Mouse (Mus musculus) thymus, postnatal 4 days (tissue): ENCODE data around the gene Alpl.

ENCODE experiments used
- DNase-seq: peaks from one replicate; pipeline ENCODE4 v3.0.0; 2021

The Alpl gene

GRCm38 (mm10) chr4:137795611-137796557 is at the start of gene Alpl:
TSS of gene Alpl (minus strand) at chr4:137796384.
- peak; percentile 86 for DNase-seq

- peak; percentile 91 for DNase-seq
Measured at GRCm38 (mm10) chr4:137844656-137845055, 48.5 kb upstream of the Alpl start.

- DNase-seq: no peak
Measured at GRCm38 (mm10) chr4:137839452-137839851, 43.3 kb upstream of the Alpl start.

GRCm38 (mm10) chr4:137838791-137839190 is 42.6 kb upstream of the Alpl start:
- no peak for DNase-seq

- DNase-seq: no peak
Measured at GRCm38 (mm10) chr4:137837792-137838191, 41.6 kb upstream of the Alpl start.

GRCm38 (mm10) chr4:137836741-137837140 is 40.6 kb upstream of the Alpl start:
- DNase-seq: no peak

GRCm38 (mm10) chr4:137835624-137836337 is 39.6 kb upstream of the Alpl start:
- DNase-seq: peak; percentile 79

- no peak for DNase-seq
Measured at GRCm38 (mm10) chr4:137831598-137831997, 35.4 kb upstream of the Alpl start.

GRCm38 (mm10) chr4:137830380-137830779 is 34.2 kb upstream of the Alpl start:
- DNase-seq: no peak

- DNase-seq: no peak
Measured at GRCm38 (mm10) chr4:137824881-137825280, 28.7 kb upstream of the Alpl start.

GRCm38 (mm10) chr4:137823542-137823941 is 27.4 kb upstream of the Alpl start:
- no peak for DNase-seq

- DNase-seq: no peak
Measured at GRCm38 (mm10) chr4:137822537-137822936, 26.4 kb upstream of the Alpl start.

- DNase-seq: no peak
Measured at GRCm38 (mm10) chr4:137820721-137821120, 24.5 kb upstream of the Alpl start.

GRCm38 (mm10) chr4:137819487-137819886 is 23.3 kb upstream of the Alpl start:
- DNase-seq: no peak

- DNase-seq: no peak
Measured at GRCm38 (mm10) chr4:137818341-137818740, 22.2 kb upstream of the Alpl start.

- DNase-seq: no peak
Measured at GRCm38 (mm10) chr4:137816216-137816615, 20.0 kb upstream of the Alpl start.

GRCm38 (mm10) chr4:137815473-137815872 is 19.3 kb upstream of the Alpl start:
- no peak for DNase-seq

GRCm38 (mm10) chr4:137814140-137814539 is 18.0 kb upstream of the Alpl start:
- no peak for DNase-seq

GRCm38 (mm10) chr4:137812946-137813708 is 16.9 kb upstream of the Alpl start:
- no peak for DNase-seq

- DNase-seq: no peak
Measured at GRCm38 (mm10) chr4:137809999-137810398, 13.8 kb upstream of the Alpl start.

- DNase-seq: no peak
Measured at GRCm38 (mm10) chr4:137807301-137807851, 11.2 kb upstream of the Alpl start.

- DNase-seq: no peak
Measured at GRCm38 (mm10) chr4:137801196-137801595, 5.0 kb upstream of the Alpl start.

GRCm38 (mm10) chr4:137800324-137800723 is 4.1 kb upstream of the Alpl start:
- DNase-seq: no peak
